Mouse (Mus musculus) 3T3-L1 (cell line): ENCODE data around the gene Cd300lg.

ENCODE experiments used
- DNase-seq: peaks from one replicate; pipeline ENCODE4 v3.0.0-alpha.2; 2015; ENCODE audit warnings: low read depth, low spot score

The Cd300lg gene

GRCm38 (mm10) chr11:102051954-102052353 is 10.6 kb downstream of the Cd300lg start:
- DNase-seq: no peak

- DNase-seq: no peak
Observed at GRCm38 (mm10) chr11:102052697-102053096, 11.4 kb downstream of the Cd300lg start.

- DNase-seq: peak; percentile 45
Observed at GRCm38 (mm10) chr11:102053183-102053582, 11.9 kb downstream of the Cd300lg start.

DNA sequence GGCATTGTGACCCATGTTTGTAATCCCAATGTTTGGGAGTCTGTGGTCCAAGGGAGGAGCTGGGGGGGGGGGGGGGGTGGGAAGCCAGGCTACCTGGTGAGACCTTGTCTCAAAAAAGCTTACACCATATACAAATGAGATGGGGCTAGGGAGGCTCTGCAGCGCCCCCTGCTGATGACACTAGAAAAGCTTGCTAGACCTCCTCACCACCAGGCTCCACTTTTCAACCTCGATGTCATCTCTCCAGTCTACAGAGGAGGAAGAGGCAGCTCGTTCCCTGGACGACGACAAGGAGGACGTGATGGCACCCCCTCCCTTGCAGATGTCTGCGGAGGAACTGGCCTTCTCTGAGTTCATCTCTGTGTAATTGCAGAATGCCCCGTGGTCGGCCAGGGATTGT is 12.5 kb downstream of the Cd300lg start:
- DNase-seq: peak; percentile 44

GRCm38 (mm10) chr11:102061236-102061940 is 20.1 kb downstream of the Cd300lg start:
- peak; percentile 85 for DNase-seq

- DNase-seq: no peak
Observed at GRCm38 (mm10) chr11:102061941-102062473, 20.7 kb downstream of the Cd300lg start.

DNA sequence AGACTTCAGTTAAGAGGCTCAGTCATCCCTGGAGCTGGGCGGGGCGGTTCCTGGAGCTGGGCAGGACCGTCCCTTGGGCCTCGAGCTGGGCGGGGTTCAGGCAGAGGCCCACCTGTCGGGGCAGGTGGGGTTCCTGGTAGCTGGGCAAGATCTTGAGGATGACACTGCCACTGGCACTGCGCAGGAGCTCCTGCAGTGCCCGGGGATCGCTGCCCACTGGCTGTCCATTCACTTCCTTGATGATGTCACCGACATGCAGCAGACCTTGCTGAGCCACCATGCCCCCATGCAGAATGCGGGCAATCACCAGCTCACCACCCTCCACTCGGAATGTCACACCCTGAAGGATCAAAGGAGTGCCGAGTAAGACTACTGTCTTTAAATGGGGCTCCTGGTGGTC is 21.8 kb downstream of the Cd300lg start:
- no peak for DNase-seq

DNA sequence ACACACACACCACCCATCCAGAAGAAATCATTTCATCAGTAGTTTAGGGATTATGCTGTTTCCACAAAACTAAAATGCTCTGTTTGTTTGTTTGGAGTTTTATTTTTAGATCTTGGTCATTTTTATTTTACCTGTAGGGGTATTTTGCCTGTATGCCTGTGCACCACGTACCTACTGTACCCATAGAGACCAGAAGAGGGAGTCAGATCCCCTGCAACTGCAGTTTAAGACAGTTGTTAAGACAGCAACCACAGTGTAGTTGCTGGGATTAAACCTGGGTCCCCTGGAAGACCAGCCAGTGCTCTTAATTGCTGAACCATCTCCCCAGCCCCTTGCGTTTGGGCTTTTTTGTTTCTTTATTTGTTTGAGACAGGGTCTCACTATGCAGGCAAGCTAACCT is 27.7 kb downstream of the Cd300lg start:
- peak; percentile 25 for DNase-seq

DNA sequence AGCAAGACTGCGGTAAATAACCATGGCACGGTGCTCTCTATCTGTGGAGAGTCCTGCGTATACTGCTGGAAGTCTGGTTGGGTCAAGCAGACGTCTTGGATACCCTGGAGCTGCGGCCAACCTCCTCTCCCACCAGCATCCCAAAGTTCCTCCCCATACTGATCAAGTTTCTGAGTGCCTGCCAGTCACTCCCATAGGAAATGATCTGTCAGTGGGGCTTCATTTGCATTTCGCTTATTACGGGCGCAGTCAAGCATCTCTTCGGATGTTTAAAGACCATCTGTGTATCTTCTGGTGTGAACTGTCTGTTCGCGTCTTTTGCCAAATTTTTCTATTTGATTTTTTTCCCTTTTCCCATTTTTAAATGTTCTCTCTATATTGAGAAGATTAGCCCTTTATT is 28.3 kb downstream of the Cd300lg start:
- no peak for DNase-seq

DNA sequence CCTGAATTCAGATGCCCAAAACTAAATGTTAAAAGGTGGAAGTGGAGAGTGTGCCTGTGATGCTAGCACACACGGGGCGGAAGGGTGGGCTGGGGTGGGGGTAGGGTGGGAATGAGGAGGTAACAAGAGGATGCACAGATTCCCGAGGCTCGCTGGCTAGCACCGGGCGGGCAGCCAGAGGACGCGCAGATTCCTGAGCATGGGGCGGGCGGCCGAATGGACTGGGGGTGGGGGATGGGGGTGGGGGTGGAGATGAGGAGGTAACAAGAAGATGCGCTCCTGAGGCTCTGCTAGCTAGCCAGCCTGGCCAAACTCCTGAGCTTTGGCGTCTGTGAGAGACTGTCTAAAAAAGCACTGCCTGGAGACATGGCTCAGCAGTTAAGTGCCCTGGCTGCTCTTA is 29.1 kb downstream of the Cd300lg start:
- DNase-seq: no peak

- DNase-seq: no peak
Observed at GRCm38 (mm10) chr11:102072729-102073128, 31.4 kb downstream of the Cd300lg start.

DNA sequence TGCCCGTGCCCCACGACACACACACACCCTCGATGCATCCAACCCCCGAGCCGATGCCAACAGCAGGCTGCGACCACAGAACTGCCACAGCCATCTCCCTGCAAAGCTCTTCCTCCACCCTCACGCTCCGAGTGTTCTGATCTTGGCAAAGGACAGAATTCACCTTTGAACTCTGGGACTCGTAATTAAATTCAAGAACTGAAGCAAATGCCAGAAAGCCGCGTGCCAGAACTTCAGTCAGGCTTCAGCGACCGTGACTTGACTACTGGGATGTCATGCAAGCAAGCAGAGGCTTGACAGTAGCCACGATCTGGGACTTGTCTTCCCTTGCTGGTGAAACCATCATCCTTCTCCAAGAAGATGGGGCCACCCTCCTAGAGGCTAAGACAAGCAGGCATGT is 32.4 kb downstream of the Cd300lg start:
- no peak for DNase-seq

DNA sequence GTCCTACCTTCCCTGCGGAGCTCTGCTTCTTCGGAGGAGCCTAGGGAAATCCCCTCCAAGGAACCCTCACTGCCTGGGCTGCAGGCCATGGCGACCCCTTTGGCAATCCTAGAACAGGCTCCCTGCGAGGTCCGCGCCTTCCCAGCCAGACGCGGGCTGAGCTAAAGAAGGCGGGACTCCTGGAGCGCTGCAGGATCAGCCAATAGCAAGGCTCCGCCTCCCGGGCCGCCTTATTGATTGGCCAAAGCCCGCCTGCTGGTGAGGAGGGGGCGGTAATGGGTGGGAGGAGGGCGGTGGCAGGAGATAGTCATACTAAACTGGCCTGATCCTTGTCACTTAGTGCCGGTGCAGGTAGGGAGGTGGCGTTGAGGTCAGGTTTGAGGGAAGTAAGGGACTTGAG is 41.0 kb downstream of the Cd300lg start:
- no peak for DNase-seq

DNA sequence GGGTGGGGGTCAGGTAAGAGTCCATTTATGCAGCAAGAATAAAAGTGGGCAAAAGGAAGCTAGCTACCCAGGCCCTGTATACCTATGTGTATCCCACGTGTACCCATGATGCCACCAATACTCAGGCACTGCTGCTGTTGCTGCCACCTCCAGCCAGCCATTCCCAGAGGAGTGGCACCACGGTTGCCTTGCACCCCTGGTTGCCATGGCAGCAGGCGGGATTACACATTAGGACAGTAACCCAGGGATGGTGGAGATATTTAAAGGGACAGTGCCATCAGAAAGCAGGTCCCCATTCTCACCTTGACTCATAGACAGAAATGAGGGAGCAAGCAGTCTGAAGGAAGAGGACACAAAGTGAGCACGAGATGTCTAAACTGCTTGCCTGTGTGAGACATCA is 41.9 kb downstream of the Cd300lg start:
- DNase-seq: no peak

DNA sequence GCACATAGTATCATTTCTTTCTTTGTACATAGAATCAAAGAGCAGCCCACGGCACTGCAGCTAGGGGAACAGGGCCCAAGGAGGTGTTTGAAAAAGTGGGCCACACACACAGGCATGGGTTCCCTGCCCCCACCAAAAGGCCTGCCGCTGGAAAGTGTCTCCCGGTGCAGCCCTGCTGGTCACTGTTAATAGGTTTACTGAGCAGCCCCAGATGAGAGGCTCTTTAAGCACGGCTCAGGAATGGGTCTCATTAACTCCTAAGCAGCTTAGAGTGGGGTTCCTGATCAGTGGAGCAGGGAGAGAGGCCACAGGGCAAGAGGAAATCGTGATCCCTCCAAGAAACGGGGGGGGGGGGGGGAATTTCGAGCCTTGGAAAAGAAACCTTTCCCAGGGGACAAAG is 42.9 kb downstream of the Cd300lg start:
- no peak for DNase-seq

DNA sequence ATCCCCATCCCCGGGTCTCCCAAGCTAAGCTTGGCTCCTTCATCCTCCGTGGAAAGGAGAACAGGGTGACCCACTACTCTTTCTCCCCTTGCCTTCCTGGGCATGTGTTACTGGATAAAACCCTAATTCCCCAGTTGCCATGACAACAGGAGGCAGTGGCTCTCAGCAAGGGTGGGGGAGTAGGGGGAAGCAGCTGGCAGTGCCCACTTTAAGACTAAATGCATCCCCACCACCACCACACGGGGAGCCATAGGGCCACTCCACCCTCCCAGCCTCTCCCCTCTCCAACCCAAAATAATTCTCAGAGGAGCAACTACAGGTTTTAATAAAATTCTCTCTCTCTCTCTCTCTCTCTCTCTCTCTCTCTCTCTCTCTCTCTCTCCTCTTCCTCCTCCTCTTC is 45.0 kb downstream of the Cd300lg start:
- peak; percentile 17 for DNase-seq

GRCm38 (mm10) chr11:102087081-102087751 is 45.9 kb downstream of the Cd300lg start:
- DNase-seq: peak; percentile 46

GRCm38 (mm10) chr11:102087931-102088898 is 46.9 kb downstream of the Cd300lg start, which contains the start of gene Mpp2:
Mpp2 (minus strand) TSS chr11:102088515.
- no peak for DNase-seq

GRCm38 (mm10) chr11:102089088-102089808 is 47.9 kb downstream of the Cd300lg start:
- peak; percentile 22 for DNase-seq

- DNase-seq: no peak
Observed at GRCm38 (mm10) chr11:102095676-102096075, 54.4 kb downstream of the Cd300lg start.

GRCm38 (mm10) chr11:102096446-102096845 is 55.1 kb downstream of the Cd300lg start:
- no peak for DNase-seq
